Comparison of ENCODE assay signal across 8 mouse cellular contexts in genomic region chr7:83882633-83883275, GRCm38 (mm10). TPM values are rescaled to one million over a fixed set of nuclear protein-coding genes. Genes with fewer than 3 reads are reported as not detected.
DNase-seq lines count a peak whose midpoint lies in the region; ATAC-seq lines count a peak whose summit lies in the region.

No protein-coding gene starts in this region.

- H3K36me3 ChIP-seq in intestine, embryonic 14.5 days (ENCODE audit: control insufficient read depth, insufficient read depth, low read length): peaks cover 26% of the 10 kb centered on the region
- peaks cover 10% of the 10 kb centered on the region for H3K36me3 ChIP-seq in limb, embryonic 13.5 days
- H3K36me3 ChIP-seq in midbrain, embryonic 12.5 days: peaks cover 6% of the 10 kb centered on the region; the same call in 1 of the 2 replicates
- H3K36me3 ChIP-seq in stomach, embryonic 15.5 days: peaks cover 6% of the 10 kb centered on the region; the same call in 1 of the 2 replicates

- H3K27me3 ChIP-seq in intestine, embryonic 14.5 days (replicated peaks; ENCODE audit: control insufficient read depth, insufficient read depth, low read length): no peaks in the 10 kb centered on the region
- no peaks in the 10 kb centered on the region for H3K27me3 ChIP-seq in limb, embryonic 13.5 days
- 0 out of 2 replicates have a peak, but pooled peaks cover 6% of the 10 kb centered on the region for H3K27me3 ChIP-seq in midbrain, embryonic 12.5 days
- H3K27me3 ChIP-seq in stomach, embryonic 15.5 days (replicated peaks): no peaks in the 10 kb centered on the region

- H3K9ac ChIP-seq in intestine, embryonic 14.5 days (ENCODE audit: low read length): peak overlapping the region; percentile 90
- peak overlapping the region; percentile 92 for H3K9ac ChIP-seq in limb, embryonic 13.5 days
- H3K9ac ChIP-seq in midbrain, embryonic 12.5 days (replicated peaks): peak overlapping the region; percentile 87
- H3K9ac ChIP-seq in stomach, embryonic 15.5 days: peak overlapping the region; percentile 51

- H3K4me3 ChIP-seq in intestine, embryonic 14.5 days (ENCODE audit: low read depth, low read length): peak overlapping the region; percentile 84
- H3K4me3 ChIP-seq in limb, embryonic 13.5 days: peak overlapping the region; percentile 68
- peak overlapping the region; percentile 62 for H3K4me3 ChIP-seq in midbrain, embryonic 12.5 days
- peak overlapping the region; percentile 61 for H3K4me3 ChIP-seq in stomach, embryonic 15.5 days (replicated peaks)

- ATAC-seq in intestine, embryonic 14.5 days (replicated peaks; ENCODE audit: low FRiP score, low TSS enrichment, low read depth): peak; percentile 11; the same call in 1 of the 2 replicates
- 0 out of 2 replicates have a peak, but pooled peaks have one; percentile 4 for ATAC-seq in limb, embryonic 13.5 days (ENCODE audit: low FRiP score, low read depth)
- ATAC-seq in midbrain, embryonic 12.5 days (ENCODE audit: low FRiP score, low read depth): peak; percentile 10
- 0 out of 2 replicates have a peak, but pooled peaks have one; percentile 5 for ATAC-seq in stomach, embryonic 15.5 days (ENCODE audit: insufficient read depth, low FRiP score, low read depth)

- peaks cover 49% of the 10 kb centered on the region for H3K4me1 ChIP-seq in intestine, embryonic 14.5 days (replicated peaks; ENCODE audit: control insufficient read depth, insufficient read depth, low read length)
- H3K4me1 ChIP-seq in limb, embryonic 13.5 days: peaks cover 61% of the 10 kb centered on the region
- H3K4me1 ChIP-seq in midbrain, embryonic 12.5 days: peaks cover 59% of the 10 kb centered on the region
- peaks cover 40% of the 10 kb centered on the region for H3K4me1 ChIP-seq in stomach, embryonic 15.5 days

- WGBS in intestine, embryonic 14.5 days: 15% methylated on average over 56 of the region's 56 CpGs
- WGBS in limb, embryonic 13.5 days: 18% methylated on average over 48 of the region's 56 CpGs
- WGBS in midbrain, embryonic 12.5 days: 19% methylated on average over 56 of the region's 56 CpGs
- WGBS in stomach, embryonic 15.5 days: 17% methylated on average over 49 of the region's 56 CpGs

- DNase-seq in urinary bladder, postnatal 14 days (ENCODE audit: low spot score): peak; percentile 63
- DNase-seq in urinary bladder, adult 2 months (ENCODE audit: low spot score): no peak
- peak; percentile 24 to 50 for DNase-seq in cerebellum, postnatal 4 days (ENCODE audit: low spot score in 2 of 2)
- DNase-seq in gastrocnemius, postnatal 10 days: peak; percentile 63
- DNase-seq in intestine, embryonic 14.5 days (ENCODE audit: low spot score): peak; percentile 82

- peak overlapping the region; percentile 99 for H3K27ac ChIP-seq in intestine, embryonic 14.5 days (ENCODE audit: low read depth)
- peak overlapping the region; percentile 94 for H3K27ac ChIP-seq in limb, embryonic 13.5 days
- H3K27ac ChIP-seq in midbrain, embryonic 12.5 days (replicated peaks): peak overlapping the region; percentile 95
- H3K27ac ChIP-seq in stomach, embryonic 15.5 days: peak overlapping the region; percentile 98

- no peaks in the 10 kb centered on the region for H3K9me3 ChIP-seq in intestine, embryonic 14.5 days (ENCODE audit: control insufficient read depth, low read length)
- no peaks in the 10 kb centered on the region for H3K9me3 ChIP-seq in limb, embryonic 13.5 days
- H3K9me3 ChIP-seq in midbrain, embryonic 12.5 days: peaks cover 2% of the 10 kb centered on the region; the same call in 1 of the 2 replicates
- no peaks in the 10 kb centered on the region for H3K9me3 ChIP-seq in stomach, embryonic 15.5 days

- H3K4me2 ChIP-seq in intestine, embryonic 14.5 days (ENCODE audit: low read length): peak overlapping the region; percentile 65
- H3K4me2 ChIP-seq in limb, embryonic 13.5 days (replicated peaks): peak overlapping the region; percentile 96
- peak overlapping the region; percentile 87 for H3K4me2 ChIP-seq in midbrain, embryonic 12.5 days (replicated peaks)
- peak overlapping the region; percentile 90 for H3K4me2 ChIP-seq in stomach, embryonic 15.5 days

RNA-seq across cellular contexts. Expression of gene Tlnrd1, which starts 1.4 kb away (rescaled TPM):
- polyA plus RNA-seq in urinary bladder, adult 2 months (2012; rRNA removed): 9.9 and 11.6 TPM in 2 replicates
- total RNA-seq in gastrocnemius, postnatal 10 days (2021): 10 to 100 TPM in 1 of 2 experiments, 1 to 10 TPM in 1; 6.8 to 10.9 TPM
- 13.0 and 17.0 TPM in 2 replicates for polyA plus RNA-seq in intestine, embryonic 14.5 days (2014; fragmentation: Nextera tagmentation; extraction: Ambion mirVana)
- 10.0 TPM in 2 replicates for polyA plus RNA-seq in limb, embryonic 13.5 days (2015; fragmentation: Nextera tagmentation; extraction: Ambion mirVana)
- polyA plus RNA-seq in midbrain, embryonic 12.5 days (2016; fragmentation: Nextera tagmentation; extraction: Ambion mirVana): 15.9 and 17.5 TPM in 2 replicates
- 14.2 and 14.3 TPM in 2 replicates for polyA plus RNA-seq in stomach, embryonic 15.5 days (2015; fragmentation: Nextera tagmentation; extraction: Ambion mirVana)

RNA-seq across cellular contexts. Expression of gene Mesd, which starts 1.5 kb away (rescaled TPM):
- 32.8 and 52.2 TPM in 2 replicates for polyA plus RNA-seq in urinary bladder, adult 2 months (2012; rRNA removed)
- total RNA-seq in gastrocnemius, postnatal 10 days (2021): 10 to 100 TPM; 43.4 to 54.3 TPM
- polyA plus RNA-seq in intestine, embryonic 14.5 days (2014; fragmentation: Nextera tagmentation; extraction: Ambion mirVana): 84.5 and 96.8 TPM in 2 replicates
- 103 and 113 TPM in 2 replicates for polyA plus RNA-seq in limb, embryonic 13.5 days (2015; fragmentation: Nextera tagmentation; extraction: Ambion mirVana)
- 80.6 and 85.1 TPM in 2 replicates for polyA plus RNA-seq in midbrain, embryonic 12.5 days (2016; fragmentation: Nextera tagmentation; extraction: Ambion mirVana)
- polyA plus RNA-seq in stomach, embryonic 15.5 days (2015; fragmentation: Nextera tagmentation; extraction: Ambion mirVana): 107 and 123 TPM in 2 replicates
